Mouse (Mus musculus) hindbrain, embryonic 16.5 days (tissue): ENCODE measurements around the gene Gjc2. TPM values are rescaled to one million over a fixed set of nuclear protein-coding genes. Genes with fewer than 3 reads are reported as not detected.
A peak's percentile ranks its signal among the peaks of the same experiment; 100 is the strongest.

ENCODE experiments used
- ATAC-seq: fragments of 200-750 bp; cut with Nextera tagmentation; 2 replicates; pipeline ENCODE4 v1.8.0; 2017; ENCODE audit warnings: moderate TSS enrichment, moderate library complexity
- H3K27ac ChIP-seq: fragments of 300-500 bp; sonication (generic); 2 replicates; pipeline ENCODE4 v1.5.1; 2014; ENCODE audit warnings: low read depth, mild to moderate bottlenecking, control low read depth, low read length, moderate library complexity
- H3K27me3 ChIP-seq: fragments of 300-500 bp; sonication (generic); replicated peaks from 2 replicates; pipeline ENCODE4 v1.6.1; 2014; ENCODE audit warnings: low read length; ENCODE audit not compliant: control insufficient read depth, insufficient read depth
- H3K36me3 ChIP-seq: fragments of 300-500 bp; sonication (generic); 2 replicates; pipeline ENCODE4 v1.6.1; 2014; ENCODE audit warnings: mild to moderate bottlenecking, low read length, moderate library complexity, mixed read lengths; ENCODE audit not compliant: control insufficient read depth, insufficient read depth
- H3K4me1 ChIP-seq: fragments of 300-500 bp; sonication (generic); 2 replicates; pipeline ENCODE4 v1.6.1; 2014; ENCODE audit warnings: low read depth, low read length; ENCODE audit not compliant: control insufficient read depth, insufficient read depth
- H3K4me2 ChIP-seq: fragments of 300-500 bp; sonication (generic); 2 replicates; pipeline ENCODE4 v1.6.1; 2014; ENCODE audit warnings: mild to moderate bottlenecking, low read length, control low read depth, moderate library complexity
- H3K4me3 ChIP-seq: fragments of 300-500 bp; sonication (generic); 2 replicates; pipeline ENCODE4 v1.5.1; 2014; ENCODE audit warnings: mild to moderate bottlenecking, low read length, control low read depth, moderate library complexity
- H3K9ac ChIP-seq: fragments of 300-500 bp; sonication (generic); 2 replicates; pipeline ENCODE4 v1.6.1; 2014; ENCODE audit warnings: low read depth, mild to moderate bottlenecking, control low read depth, low read length, moderate library complexity
- H3K9me3 ChIP-seq: fragments of 300-500 bp; sonication (generic); 2 replicates; pipeline ENCODE4 v1.6.1; 2014; ENCODE audit warnings: mild to moderate bottlenecking, low read length, moderate library complexity; ENCODE audit not compliant: control insufficient read depth
- WGBS: fragments of 180-500 bp; shearing (Covaris S2); extraction: QIAGEN DNeasy Blood & Tissue Kit; methylation state at CpG from one replicate; pipeline ENCODE4 v1.1.7; 2014; 5-methylcytosine and 5-hydroxymethylcytosine counted together
- polyA plus RNA-seq: library from polyadenylated mRNA; unstranded; fragments of >200 nt; fragmentation: Nextera tagmentation; extraction: Ambion mirVana; gene quantifications from 2 replicates; pipeline ENCODE4 v1.2.1, GENCODE M21; 2015

The Gjc2 gene
- 0.20 and 0.22 TPM in 2 replicates for polyA plus RNA-seq

DNA sequence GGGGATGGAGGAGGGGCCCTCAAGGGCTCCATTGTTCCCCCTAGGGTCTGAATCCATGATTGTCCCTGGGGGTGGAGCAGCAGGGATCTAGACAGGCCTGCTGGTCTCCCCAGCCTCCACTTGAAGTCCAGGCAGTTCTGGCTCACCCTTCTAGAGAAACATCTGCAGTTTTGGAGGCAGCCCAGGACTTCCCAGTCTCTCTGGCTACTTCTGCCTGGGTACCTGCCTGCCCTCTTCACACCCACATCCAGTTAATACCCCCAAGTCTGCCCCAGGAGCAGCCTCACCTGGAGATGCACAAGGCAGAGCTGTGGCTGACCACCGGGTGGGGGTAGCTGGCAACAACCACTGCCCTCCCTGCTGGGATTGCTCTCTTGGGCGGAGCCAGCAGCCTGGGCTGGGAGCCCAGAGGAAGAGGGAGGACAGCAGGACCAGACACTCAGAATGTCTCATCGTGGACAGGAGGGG lies at the start of gene Gjc2:
TSS of gene Gjc2 (minus strand) at position 350 of the 468 bp plus-strand sequence.
- H3K27me3 ChIP-seq = peaks cover 11% of the 10 kb centered on the region
- H3K4me2 ChIP-seq = no peak within 1 kb of the TSS
- no peak within 1 kb of the TSS; the same call in none of the 2 replicates for H3K9ac ChIP-seq
- no peak for ATAC-seq
- H3K4me3 ChIP-seq = no peak within 1 kb of the TSS
- no peaks in the 10 kb centered on the region; the same call in 1 of the 2 replicates for H3K4me1 ChIP-seq
- WGBS = 44% methylated on average over 3 of the region's 3 CpGs
- H3K36me3 ChIP-seq = peaks cover 17% of the 10 kb centered on the region
- no peak within 1 kb of the TSS for H3K27ac ChIP-seq
- no peaks in the 10 kb centered on the region for H3K9me3 ChIP-seq

DNA sequence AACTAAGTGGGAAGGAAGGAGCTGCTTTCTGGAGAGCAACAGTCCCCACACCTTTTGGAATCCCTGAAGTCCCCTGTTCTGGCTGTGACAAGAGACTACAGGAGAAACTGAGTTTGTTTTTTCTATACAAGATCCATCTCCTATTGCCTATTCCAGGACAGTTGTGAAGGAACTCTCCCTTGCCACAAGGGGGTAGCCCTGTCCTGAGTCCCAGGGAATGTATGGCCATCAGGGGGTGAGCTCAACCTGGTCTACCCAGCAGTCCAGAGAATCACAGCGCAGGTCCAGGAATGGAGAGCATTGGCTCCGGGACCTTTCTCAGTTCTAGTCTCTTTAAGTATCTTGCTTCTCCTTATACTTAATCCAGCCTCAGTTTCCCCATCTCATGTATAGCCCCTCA lies 49.8 kb upstream of the Gjc2 start:
- H3K4me1 ChIP-seq = peaks cover 3% of the 10 kb centered on the region; the same call in 1 of the 2 replicates
- ATAC-seq = no peak
- 76% methylated on average over 2 of the region's 2 CpGs for WGBS
- H3K27ac ChIP-seq = no peak overlapping the region
- H3K36me3 ChIP-seq = no peaks in the 10 kb centered on the region
- no peaks in the 10 kb centered on the region for H3K9me3 ChIP-seq
- H3K4me3 ChIP-seq = no peak overlapping the region
- H3K4me2 ChIP-seq = no peak overlapping the region
- no peaks in the 10 kb centered on the region for H3K27me3 ChIP-seq
- no peak overlapping the region for H3K9ac ChIP-seq

GRCm38 (mm10) chr11:59230144-59230760 lies 47.2 kb upstream of the Gjc2 start:
- no peak for ATAC-seq
- Histone ChIP-seq H3K27me3 (no peaks in the 10 kb centered on the region), H3K4me1 (peaks cover 19% of the 10 kb centered on the region), H3K9ac (peak overlapping the region; percentile 19; the same call in 1 of the 2 replicates), H3K27ac (no peak overlapping the region), H3K9me3 (no peaks in the 10 kb centered on the region), H3K4me3 (no peak overlapping the region), H3K4me2 (no peak overlapping the region), H3K36me3 (no peaks in the 10 kb centered on the region)
- WGBS = 16% methylated on average over 7 of the region's 7 CpGs

- Histone ChIP-seq H3K4me1 (peaks cover 33% of the 10 kb centered on the region), H3K4me3 (peak within 1 kb of the TSS; percentile 77), H3K4me2 (peak within 1 kb of the TSS; percentile 78), H3K9me3 (no peaks in the 10 kb centered on the region), H3K27ac (peak within 1 kb of the TSS; percentile 91), H3K36me3 (no peaks in the 10 kb centered on the region), H3K27me3 (no peaks in the 10 kb centered on the region), H3K9ac (peak within 1 kb of the TSS; percentile 90)
- WGBS = 5% methylated on average over 57 of the region's 59 CpGs
- ATAC-seq = peak; percentile 96
Observed at GRCm38 (mm10) chr11:59228122-59228953, 45.3 kb upstream of the Gjc2 start, which contains the start of gene Arf1. Gene Arf1 (minus strand): TSS chr11:59228270.

- H3K4me1 ChIP-seq = peaks cover 33% of the 10 kb centered on the region
- peak; percentile 82 for ATAC-seq
- H3K4me3 ChIP-seq = peak overlapping the region; percentile 77
- no peaks in the 10 kb centered on the region for H3K27me3 ChIP-seq
- peak overlapping the region; percentile 91 for H3K27ac ChIP-seq
- no peaks in the 10 kb centered on the region for H3K36me3 ChIP-seq
- H3K4me2 ChIP-seq = peak overlapping the region; percentile 78
- H3K9ac ChIP-seq = peak overlapping the region; percentile 90
- WGBS = under 1% methylated on average over 38 of the region's 51 CpGs
- H3K9me3 ChIP-seq = no peaks in the 10 kb centered on the region
Observed at GRCm38 (mm10) chr11:59227604-59228121, 44.6 kb upstream of the Gjc2 start.

GRCm38 (mm10) chr11:59226787-59227603 lies 44.0 kb upstream of the Gjc2 start:
- Histone ChIP-seq H3K4me1 (peaks cover 36% of the 10 kb centered on the region), H3K36me3 (no peaks in the 10 kb centered on the region), H3K27me3 (no peaks in the 10 kb centered on the region), H3K27ac (peak overlapping the region; percentile 91), H3K9me3 (no peaks in the 10 kb centered on the region), H3K9ac (peak overlapping the region; percentile 90), H3K4me2 (peak overlapping the region; percentile 78), H3K4me3 (peak overlapping the region; percentile 77)
- 5% methylated on average over 21 of the region's 21 CpGs for WGBS
- no peak for ATAC-seq

DNA sequence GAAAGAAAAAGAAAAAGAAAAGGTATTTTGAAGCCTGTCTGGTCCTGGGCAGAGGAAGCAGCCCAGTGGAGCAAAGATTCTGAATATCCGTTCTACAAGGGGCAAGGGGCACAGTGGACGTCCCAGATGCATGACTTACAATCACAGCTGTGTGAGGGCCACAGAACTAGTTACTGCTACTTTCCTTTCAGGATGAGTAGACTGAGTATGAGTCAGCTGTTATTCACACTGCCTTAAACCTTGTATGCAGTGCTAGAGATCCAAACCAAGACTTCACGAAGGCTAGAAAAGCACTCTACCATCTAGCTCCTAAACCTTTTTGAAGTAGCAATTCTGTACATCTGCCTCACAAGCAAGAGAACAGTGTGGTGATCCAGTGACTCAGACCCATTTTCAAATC lies 43.2 kb upstream of the Gjc2 start:
- no peak overlapping the region; the same call in 1 of the 2 replicates for H3K27ac ChIP-seq
- H3K9ac ChIP-seq = peak overlapping the region; percentile 90; the same call in 1 of the 2 replicates
- H3K4me3 ChIP-seq = peak overlapping the region; percentile 77
- H3K27me3 ChIP-seq = no peaks in the 10 kb centered on the region
- 49% methylated on average over 3 of the region's 3 CpGs for WGBS
- peak overlapping the region; percentile 78 for H3K4me2 ChIP-seq
- ATAC-seq = no peak
- H3K36me3 ChIP-seq = no peaks in the 10 kb centered on the region
- no peaks in the 10 kb centered on the region for H3K9me3 ChIP-seq
- peaks cover 37% of the 10 kb centered on the region for H3K4me1 ChIP-seq

GRCm38 (mm10) chr11:59225167-59225566 lies 42.2 kb upstream of the Gjc2 start:
- no peak overlapping the region for H3K4me3 ChIP-seq
- 80% methylated on average over 2 of the region's 2 CpGs for WGBS
- no peaks in the 10 kb centered on the region for H3K9me3 ChIP-seq
- no peak for ATAC-seq
- H3K4me1 ChIP-seq = peaks cover 37% of the 10 kb centered on the region
- H3K27ac ChIP-seq = no peak overlapping the region
- H3K36me3 ChIP-seq = no peaks in the 10 kb centered on the region
- H3K4me2 ChIP-seq = peak overlapping the region; percentile 13; the same call in 1 of the 2 replicates
- H3K27me3 ChIP-seq = no peaks in the 10 kb centered on the region
- H3K9ac ChIP-seq = no peak overlapping the region
